Mouse (Mus musculus): Measurements from ENCODE around the gene Zfp451.

GRCm38 (mm10) chr1:33846807-33847206 is 32.4 kb upstream of the Zfp451 start:
- TF ChIP-seq CTCF (IDR thresholded peaks at IDR 0.05; ENCODE audit: insufficient read depth, low read depth, low read length): no peak
- TF ChIP-seq POLR2A (IDR thresholded peaks at IDR 0.05; ENCODE audit: insufficient read depth, low read depth, low read length): no peak

Data from olfactory bulb, adult 2 months (tissue).